Mouse (Mus musculus): ENCODE measurements around the gene Cd63.

Gene Cd63

GRCm38 (mm10) chr10:128900698-128901097 is at the start of gene Cd63:
TSS of gene Cd63 (plus strand) at chr10:128900989.
- DNase-seq (ENCODE audit: low read depth in 2 of 2, low spot score in 2 of 2) = no peak

- no peak for DNase-seq (ENCODE audit: low read depth in 2 of 2, low spot score in 2 of 2)
Observed at GRCm38 (mm10) chr10:128861176-128861575, 39.6 kb upstream of the Cd63 start.

GRCm38 (mm10) chr10:128866042-128866441 is 34.7 kb upstream of the Cd63 start:
- no peak for DNase-seq (ENCODE audit: low read depth in 2 of 2, low spot score in 2 of 2)

GRCm38 (mm10) chr10:128866518-128866917 is 34.3 kb upstream of the Cd63 start:
- DNase-seq (ENCODE audit: low read depth in 2 of 2, low spot score in 2 of 2) = no peak

GRCm38 (mm10) chr10:128870341-128870740 is 30.4 kb upstream of the Cd63 start:
- DNase-seq (ENCODE audit: low read depth in 2 of 2, low spot score in 2 of 2) = no peak

- no peak for DNase-seq (ENCODE audit: low read depth in 2 of 2, low spot score in 2 of 2)
Observed at GRCm38 (mm10) chr10:128878291-128878690, 22.5 kb upstream of the Cd63 start.

- DNase-seq (ENCODE audit: low read depth in 2 of 2, low spot score in 2 of 2) = no peak
Observed at GRCm38 (mm10) chr10:128878811-128879210, 22.0 kb upstream of the Cd63 start.

GRCm38 (mm10) chr10:128882067-128882466 is 18.7 kb upstream of the Cd63 start:
- no peak for DNase-seq (ENCODE audit: low read depth in 2 of 2, low spot score in 2 of 2)

GRCm38 (mm10) chr10:128888941-128889827 is 11.6 kb upstream of the Cd63 start:
- no peak for DNase-seq (ENCODE audit: low read depth in 2 of 2, low spot score in 2 of 2)

- DNase-seq (ENCODE audit: low read depth in 2 of 2, low spot score in 2 of 2) = no peak
Observed at GRCm38 (mm10) chr10:128889846-128890245, 10.9 kb upstream of the Cd63 start.

- peak; percentile 13 to 20 for DNase-seq (ENCODE audit: low read depth in 2 of 2, low spot score in 2 of 2)
Observed at GRCm38 (mm10) chr10:128890383-128891295, 10.2 kb upstream of the Cd63 start.

- peak in 1 of 2 experiments; percentile 33 for DNase-seq (ENCODE audit: low read depth in 2 of 2, low spot score in 2 of 2)
Observed at GRCm38 (mm10) chr10:128891296-128892094, 9.3 kb upstream of the Cd63 start, which contains the start of gene Gdf11. TSS of gene Gdf11 (minus strand) at chr10:128891718.

- DNase-seq (ENCODE audit: low read depth in 2 of 2, low spot score in 2 of 2) = no peak
Observed at GRCm38 (mm10) chr10:128892246-128892645, 8.5 kb upstream of the Cd63 start.

- peak; percentile 77 to 84 for DNase-seq (ENCODE audit: low read depth in 2 of 2, low spot score in 2 of 2)
Observed at GRCm38 (mm10) chr10:128895437-128895836, 5.4 kb upstream of the Cd63 start.

GRCm38 (mm10) chr10:128895952-128896693 is 4.7 kb upstream of the Cd63 start:
- DNase-seq (ENCODE audit: low read depth in 2 of 2, low spot score in 2 of 2) = no peak

GRCm38 (mm10) chr10:128896807-128897206 is 4.0 kb upstream of the Cd63 start:
- DNase-seq (ENCODE audit: low read depth in 2 of 2, low spot score in 2 of 2) = no peak

- no peak for DNase-seq (ENCODE audit: low read depth in 2 of 2, low spot score in 2 of 2)
Observed at GRCm38 (mm10) chr10:128897501-128897900, 3.3 kb upstream of the Cd63 start.

- no peak for DNase-seq (ENCODE audit: low read depth in 2 of 2, low spot score in 2 of 2)
Observed at GRCm38 (mm10) chr10:128899759-128900490, 864 bp upstream of the Cd63 start.

- DNase-seq (ENCODE audit: low read depth in 2 of 2, low spot score in 2 of 2) = no peak
Observed at GRCm38 (mm10) chr10:128901409-128901808, 620 bp downstream of the Cd63 start.
